Mouse (Mus musculus): ENCODE measurements around the gene Psmf1.

Psmf1 gene

GRCm38 (mm10) chr2:151735422-151735821 is 8.6 kb downstream of the Psmf1 start:
- DNase-seq (ENCODE audit: low read depth, low spot score) = no peak

GRCm38 (mm10) chr2:151733151-151733865 is 10.7 kb downstream of the Psmf1 start:
- DNase-seq (ENCODE audit: low read depth, low spot score) = no peak

GRCm38 (mm10) chr2:151724094-151724493 is 19.9 kb downstream of the Psmf1 start:
- no peak for DNase-seq (ENCODE audit: low read depth, low spot score)

GRCm38 (mm10) chr2:151716318-151717055 is 27.5 kb downstream of the Psmf1 start:
- no peak for DNase-seq (ENCODE audit: low read depth, low spot score)

- DNase-seq (ENCODE audit: low read depth, low spot score) = no peak
Measured at GRCm38 (mm10) chr2:151715526-151715925, 28.5 kb downstream of the Psmf1 start.

GRCm38 (mm10) chr2:151712647-151713046 is 31.3 kb downstream of the Psmf1 start:
- DNase-seq (ENCODE audit: low read depth, low spot score) = no peak

GRCm38 (mm10) chr2:151702851-151703190 is 41.2 kb downstream of the Psmf1 start:
- DNase-seq (ENCODE audit: low read depth, low spot score) = no peak

- no peak for DNase-seq (ENCODE audit: low read depth, low spot score)
Measured at GRCm38 (mm10) chr2:151702146-151702850, 41.7 kb downstream of the Psmf1 start.

- DNase-seq (ENCODE audit: low read depth, low spot score) = no peak
Measured at GRCm38 (mm10) chr2:151701231-151702145, 42.5 kb downstream of the Psmf1 start, which contains the start of gene Tmem74b. Gene Tmem74b (plus strand): TSS chr2:151702008.

GRCm38 (mm10) chr2:151682976-151683375 is 61.0 kb downstream of the Psmf1 start:
- no peak for DNase-seq (ENCODE audit: low read depth, low spot score)

GRCm38 (mm10) chr2:151682357-151682756 is 61.6 kb downstream of the Psmf1 start:
- DNase-seq (ENCODE audit: low read depth, low spot score) = no peak

- DNase-seq (ENCODE audit: low read depth, low spot score) = no peak
Measured at GRCm38 (mm10) chr2:151676234-151676633, 67.8 kb downstream of the Psmf1 start.

GRCm38 (mm10) chr2:151670968-151671329 is 73.0 kb downstream of the Psmf1 start:
- DNase-seq (ENCODE audit: low read depth, low spot score) = no peak

GRCm38 (mm10) chr2:151670026-151670967 is 73.7 kb downstream of the Psmf1 start:
- DNase-seq (ENCODE audit: low read depth, low spot score) = no peak

- no peak for DNase-seq (ENCODE audit: low read depth, low spot score)
Measured at GRCm38 (mm10) chr2:151668433-151668832, 75.6 kb downstream of the Psmf1 start, which contains the start of gene Rad21l. Gene Rad21l (minus strand): TSS chr2:151668533.
